Mouse (Mus musculus) midbrain, embryonic 15.5 days (tissue): ENCODE measurements around the gene Tnfsf9. TPM values are rescaled to one million over a fixed set of nuclear protein-coding genes. Genes with fewer than 3 reads are reported as not detected.
"Not testable (repeated sequence)": the region's sequence is repeated elsewhere in the genome, so short reads cannot be mapped to it uniquely, and the experiment has no call there.

Experiments used
- ATAC-seq: fragments of 200-750 bp; cut with Nextera tagmentation; replicated peaks from 2 replicates; pipeline ENCODE4 v1.8.0; 2017; ENCODE audit warnings: moderate TSS enrichment
- H3K27ac ChIP-seq: fragments of 300-500 bp; sonication (generic); 2 replicates; pipeline ENCODE4 v1.5.1; 2015; ENCODE audit warnings: mild to moderate bottlenecking, inconsistent platforms
- H3K27me3 ChIP-seq: fragments of 300-500 bp; sonication (generic); replicated peaks from 2 replicates; pipeline ENCODE4 v1.6.1; 2015; ENCODE audit warnings: inconsistent platforms
- H3K36me3 ChIP-seq: fragments of 300-500 bp; sonication (generic); replicated peaks from 2 replicates; pipeline ENCODE4 v1.6.1; 2015; ENCODE audit warnings: inconsistent platforms
- H3K4me1 ChIP-seq: fragments of 300-500 bp; sonication (generic); 2 replicates; pipeline ENCODE4 v1.6.1; 2015; ENCODE audit warnings: inconsistent platforms
- H3K4me2 ChIP-seq: fragments of 300-500 bp; sonication (generic); 2 replicates; pipeline ENCODE4 v1.6.1; 2015; ENCODE audit warnings: inconsistent platforms, mild to moderate bottlenecking, moderate library complexity
- H3K4me3 ChIP-seq: fragments of 300-500 bp; sonication (generic); 2 replicates; pipeline ENCODE4 v1.5.1; 2015; ENCODE audit warnings: mild to moderate bottlenecking, inconsistent platforms
- H3K9ac ChIP-seq: fragments of 300-500 bp; sonication (generic); 2 replicates; pipeline ENCODE4 v1.6.1; 2015; ENCODE audit warnings: mild to moderate bottlenecking, inconsistent platforms
- H3K9me3 ChIP-seq: fragments of 300-500 bp; sonication (generic); 2 replicates; pipeline ENCODE4 v1.6.1; 2016; ENCODE audit warnings: inconsistent platforms
- WGBS: fragments of 180-500 bp; shearing (Covaris S2); methylation state at CpG from one replicate; pipeline ENCODE4 v1.1.7; 2015; ENCODE audit warnings: mixed read lengths; 5-methylcytosine and 5-hydroxymethylcytosine counted together
- polyA plus RNA-seq: library from polyadenylated mRNA; unstranded; fragments of >200 nt; fragmentation: Nextera tagmentation; extraction: Ambion mirVana; gene quantifications from 2 replicates; pipeline ENCODE4 v1.2.1, GENCODE M21; 2015

Tnfsf9 gene
- polyA plus RNA-seq, 1 experiment from 2014 or later, result 7.4 TPM

- no peak overlapping the region for H3K27ac ChIP-seq
- H3K4me1 ChIP-seq, result no peaks in the 10 kb centered on the region
- 89% methylated on average over 2 of the region's 2 CpGs for WGBS
- no peaks in the 10 kb centered on the region for H3K36me3 ChIP-seq
- no peak overlapping the region for H3K4me3 ChIP-seq
- H3K9ac ChIP-seq, result no peak overlapping the region
- no peaks in the 10 kb centered on the region for H3K27me3 ChIP-seq
- H3K9me3 ChIP-seq, result no peaks in the 10 kb centered on the region
- ATAC-seq, result no peak
- no peak overlapping the region for H3K4me2 ChIP-seq
Observed at GRCm38 (mm10) chr17:57121856-57122255, 16.7 kb downstream of the Tnfsf9 start.

GRCm38 (mm10) chr17:57123192-57124118, 18.3 kb downstream of the Tnfsf9 start:
- 87% methylated on average over 11 of the region's 11 CpGs for WGBS
- Histone ChIP-seq H3K36me3 (no peaks in the 10 kb centered on the region), H3K27ac (no peak overlapping the region), H3K4me3 (no peak overlapping the region), H3K4me2 (no peak overlapping the region), H3K9me3 (no peaks in the 10 kb centered on the region), H3K9ac (no peak overlapping the region), H3K4me1 (no peaks in the 10 kb centered on the region), H3K27me3 (no peaks in the 10 kb centered on the region)
- no peak for ATAC-seq

DNA sequence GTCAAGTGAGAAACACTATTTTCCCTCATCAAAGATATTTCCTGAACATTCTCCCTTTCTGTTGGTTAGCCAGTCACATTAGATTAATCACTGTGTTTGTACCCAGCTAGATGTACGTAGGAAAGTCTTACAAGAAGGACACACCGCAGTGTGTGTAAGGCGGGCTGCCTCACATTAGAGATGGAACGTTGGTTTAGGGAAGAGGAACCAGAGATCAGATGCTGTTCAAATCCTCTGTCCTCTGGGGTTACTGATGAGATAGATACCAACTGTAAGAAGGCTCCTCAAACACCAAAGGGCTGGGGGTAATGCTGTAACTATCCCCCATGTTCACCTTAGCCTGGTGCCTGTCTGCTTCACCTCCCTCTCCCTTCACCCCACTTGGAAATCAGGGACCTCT, 19.7 kb downstream of the Tnfsf9 start:
- Histone ChIP-seq H3K36me3 (no peaks in the 10 kb centered on the region), H3K9me3 (no peaks in the 10 kb centered on the region), H3K9ac (no peak overlapping the region), H3K4me1 (no peaks in the 10 kb centered on the region), H3K4me2 (no peak overlapping the region), H3K27me3 (no peaks in the 10 kb centered on the region), H3K4me3 (no peak overlapping the region), H3K27ac (no peak overlapping the region)
- ATAC-seq, result no peak
- 85% methylated on average over 4 of the region's 4 CpGs for WGBS

GRCm38 (mm10) chr17:57125853-57126622, 20.9 kb downstream of the Tnfsf9 start:
- 65% methylated on average over 3 of the region's 3 CpGs for WGBS
- H3K9ac ChIP-seq, result no peak overlapping the region
- no peaks in the 10 kb centered on the region for H3K9me3 ChIP-seq
- H3K27me3 ChIP-seq, result no peaks in the 10 kb centered on the region
- H3K4me3 ChIP-seq, result no peak overlapping the region
- no peak overlapping the region for H3K27ac ChIP-seq
- H3K4me2 ChIP-seq, result no peak overlapping the region
- no peak for ATAC-seq
- no peaks in the 10 kb centered on the region for H3K36me3 ChIP-seq
- H3K4me1 ChIP-seq, result no peaks in the 10 kb centered on the region

GRCm38 (mm10) chr17:57131793-57132192, 26.7 kb downstream of the Tnfsf9 start:
- Histone ChIP-seq H3K36me3 (no peaks in the 10 kb centered on the region), H3K9ac (no peak overlapping the region), H3K4me3 (no peak overlapping the region), H3K27ac (no peak overlapping the region), H3K9me3 (no peaks in the 10 kb centered on the region), H3K27me3 (no peaks in the 10 kb centered on the region), H3K4me2 (no peak overlapping the region), H3K4me1 (no peaks in the 10 kb centered on the region)
- no peak for ATAC-seq
- 91% methylated on average over 1 of the region's 1 CpGs for WGBS

- H3K9me3 ChIP-seq, H3K27me3 ChIP-seq, H3K4me3 ChIP-seq, ATAC-seq, H3K4me2 ChIP-seq, H3K36me3 ChIP-seq, H3K4me1 ChIP-seq, H3K9ac ChIP-seq, H3K27ac ChIP-seq: not testable (repeated sequence)
- WGBS, result 31% methylated on average over 3 of the region's 3 CpGs
Observed at GRCm38 (mm10) chr17:57134021-57134420, 28.9 kb downstream of the Tnfsf9 start.

DNA sequence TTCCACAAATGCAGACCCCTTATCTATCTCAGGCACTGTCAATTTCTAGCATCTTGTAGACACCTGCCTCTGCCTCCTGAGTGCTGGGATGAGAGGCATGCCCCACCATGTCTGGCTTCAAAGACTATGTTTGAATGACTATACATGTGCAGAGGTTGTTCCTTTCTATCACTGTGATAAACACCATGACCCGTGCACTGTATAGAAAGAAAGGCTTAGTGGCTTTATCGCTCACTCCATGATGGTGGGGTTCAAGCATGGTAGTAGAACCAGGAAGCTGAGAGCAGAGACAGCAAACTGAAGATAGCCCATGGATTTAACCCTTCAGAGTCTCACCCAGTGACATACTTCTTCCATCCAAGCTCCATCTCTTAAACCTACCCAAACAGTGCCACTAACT, 29.6 kb downstream of the Tnfsf9 start:
- Histone ChIP-seq H3K36me3 (no peaks in the 10 kb centered on the region), H3K9ac (no peak overlapping the region), H3K9me3 (no peaks in the 10 kb centered on the region), H3K4me2 (no peak overlapping the region), H3K27me3 (no peaks in the 10 kb centered on the region), H3K4me1 (no peaks in the 10 kb centered on the region), H3K27ac (no peak overlapping the region), H3K4me3 (no peak overlapping the region)
- WGBS, result 77% methylated on average over 2 of the region's 2 CpGs
- no peak for ATAC-seq

DNA sequence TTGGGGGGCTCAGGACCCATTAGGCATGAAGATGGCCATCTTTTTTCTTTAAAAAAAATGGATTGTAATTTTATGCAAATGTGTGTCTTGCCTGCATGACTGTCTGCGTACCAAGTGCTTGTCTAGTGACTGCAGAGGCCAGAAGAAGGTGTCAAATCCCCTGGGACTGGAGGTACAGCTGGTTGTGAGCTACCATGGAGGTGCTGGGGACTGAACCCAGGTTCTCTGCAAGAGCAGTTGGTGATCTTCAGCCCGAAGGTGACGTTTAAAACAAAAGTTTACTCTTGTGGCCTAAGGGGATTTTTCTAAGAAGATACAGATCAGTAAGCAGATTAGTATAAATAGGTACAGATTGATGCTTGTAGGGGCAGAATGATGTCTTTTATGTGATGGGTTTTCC, 30.5 kb downstream of the Tnfsf9 start:
- no peak overlapping the region for H3K9ac ChIP-seq

DNA sequence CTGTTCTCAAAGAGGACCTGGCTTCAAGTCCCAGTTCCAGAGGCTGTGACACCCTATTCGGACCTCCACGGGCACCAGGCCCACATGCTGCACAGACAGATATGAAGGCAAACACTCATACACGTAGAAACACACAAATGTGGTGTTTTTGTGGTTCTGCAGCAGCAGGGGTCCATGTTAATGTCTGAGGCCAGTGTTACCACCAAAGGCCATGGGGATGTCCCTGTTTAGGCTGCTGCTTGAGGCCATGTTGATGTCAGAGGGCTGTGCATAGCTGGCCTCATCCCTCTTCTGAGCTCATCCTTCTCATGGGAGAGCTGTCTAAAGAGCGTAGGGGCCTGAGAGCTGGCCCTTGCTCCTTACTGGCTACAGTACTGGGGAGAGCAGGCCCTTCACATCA, 33.6 kb downstream of the Tnfsf9 start:
- H3K27ac ChIP-seq, result no peak overlapping the region
- H3K27me3 ChIP-seq, result no peaks in the 10 kb centered on the region
- no peak overlapping the region for H3K4me2 ChIP-seq
- H3K4me3 ChIP-seq, result no peak overlapping the region
- no peaks in the 10 kb centered on the region for H3K4me1 ChIP-seq
- WGBS, result 87% methylated on average over 4 of the region's 4 CpGs
- H3K36me3 ChIP-seq, result no peaks in the 10 kb centered on the region
- no peak overlapping the region for H3K9ac ChIP-seq
- no peak for ATAC-seq
- H3K9me3 ChIP-seq, result no peaks in the 10 kb centered on the region

More for the DNA sequence above, 30.5 kb downstream of the Tnfsf9 start:
- no peaks in the 10 kb centered on the region for H3K9me3 ChIP-seq
- no peaks in the 10 kb centered on the region for H3K27me3 ChIP-seq
- H3K4me3 ChIP-seq, result no peak overlapping the region
- no peak overlapping the region for H3K4me2 ChIP-seq
- 88% methylated on average over 3 of the region's 3 CpGs for WGBS
- no peak overlapping the region for H3K27ac ChIP-seq
- no peaks in the 10 kb centered on the region for H3K4me1 ChIP-seq
- H3K36me3 ChIP-seq, result no peaks in the 10 kb centered on the region
- ATAC-seq, result no peak

GRCm38 (mm10) chr17:57139708-57140107, 34.6 kb downstream of the Tnfsf9 start:
- Histone ChIP-seq H3K4me2 (no peak overlapping the region), H3K36me3 (no peaks in the 10 kb centered on the region), H3K4me1 (no peaks in the 10 kb centered on the region), H3K9ac (no peak overlapping the region), H3K27me3 (no peaks in the 10 kb centered on the region), H3K27ac (no peak overlapping the region), H3K9me3 (no peaks in the 10 kb centered on the region), H3K4me3 (no peak overlapping the region)
- WGBS, result 87% methylated on average over 3 of the region's 3 CpGs
- ATAC-seq, result no peak

- Histone ChIP-seq H3K9ac (no peak overlapping the region), H3K36me3 (no peaks in the 10 kb centered on the region), H3K9me3 (no peaks in the 10 kb centered on the region), H3K27ac (no peak overlapping the region), H3K4me2 (no peak overlapping the region), H3K4me1 (no peaks in the 10 kb centered on the region), H3K27me3 (peaks cover 9% of the 10 kb centered on the region; the same call in 1 of the 2 replicates), H3K4me3 (no peak overlapping the region)
- ATAC-seq, result no peak
- WGBS, result 79% methylated on average over 3 of the region's 3 CpGs
Observed at GRCm38 (mm10) chr17:57143704-57144103, 38.6 kb downstream of the Tnfsf9 start.

GRCm38 (mm10) chr17:57145115-57145514, 40.0 kb downstream of the Tnfsf9 start:
- Histone ChIP-seq H3K9ac (no peak overlapping the region), H3K27ac (no peak overlapping the region), H3K36me3 (no peaks in the 10 kb centered on the region), H3K4me3 (no peak overlapping the region), H3K9me3 (no peaks in the 10 kb centered on the region), H3K4me2 (no peak overlapping the region), H3K27me3 (peaks cover 13% of the 10 kb centered on the region), H3K4me1 (peaks cover 4% of the 10 kb centered on the region; the same call in 1 of the 2 replicates)
- ATAC-seq, result no peak
- WGBS, result 59% methylated on average over 1 of the region's 1 CpGs
